Mouse (Mus musculus): ENCODE measurements at regions not wholly inside any gene's neighbourhood (a gene's known extent, or its start where the extent isn't known, plus 50 kb on each side); places are given as distances from the start of the nearest gene placed in this dataset.

DNA sequence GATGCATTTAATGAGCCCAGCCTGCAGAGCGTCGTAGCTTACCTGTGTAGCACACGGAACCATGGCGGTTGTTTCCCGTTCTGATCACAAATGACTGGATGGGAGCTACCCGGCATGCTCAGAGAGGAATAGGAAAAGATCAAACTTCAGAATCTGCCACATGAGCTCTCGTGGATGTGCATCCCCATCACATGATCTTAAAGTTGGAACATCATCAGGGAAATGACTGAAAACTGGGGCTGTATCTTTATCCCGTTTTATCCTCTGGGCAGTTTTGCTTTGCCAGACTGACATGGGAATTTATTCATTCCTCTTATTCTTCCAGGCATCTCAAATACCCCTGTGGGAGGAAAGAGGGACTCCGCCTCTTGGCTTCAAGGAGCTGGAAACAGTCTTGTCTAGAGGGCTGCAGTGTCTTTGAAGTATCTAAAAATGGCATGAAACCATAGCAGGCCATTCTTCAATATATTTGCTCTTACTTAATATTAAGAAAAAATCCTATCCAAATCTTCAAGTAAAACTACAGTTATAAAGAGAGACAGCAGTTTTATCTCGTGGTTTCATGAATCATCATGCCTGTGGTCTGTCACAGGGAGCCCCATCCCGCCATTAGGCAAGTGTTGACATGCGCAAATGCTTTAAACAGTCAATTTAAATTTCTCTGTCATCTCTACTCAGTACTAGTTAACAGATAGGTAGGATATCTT is 339.4 kb downstream of the Foxo1 start:
- DNase-seq (ENCODE audit: low spot score in 2 of 2): no peak

DNA sequence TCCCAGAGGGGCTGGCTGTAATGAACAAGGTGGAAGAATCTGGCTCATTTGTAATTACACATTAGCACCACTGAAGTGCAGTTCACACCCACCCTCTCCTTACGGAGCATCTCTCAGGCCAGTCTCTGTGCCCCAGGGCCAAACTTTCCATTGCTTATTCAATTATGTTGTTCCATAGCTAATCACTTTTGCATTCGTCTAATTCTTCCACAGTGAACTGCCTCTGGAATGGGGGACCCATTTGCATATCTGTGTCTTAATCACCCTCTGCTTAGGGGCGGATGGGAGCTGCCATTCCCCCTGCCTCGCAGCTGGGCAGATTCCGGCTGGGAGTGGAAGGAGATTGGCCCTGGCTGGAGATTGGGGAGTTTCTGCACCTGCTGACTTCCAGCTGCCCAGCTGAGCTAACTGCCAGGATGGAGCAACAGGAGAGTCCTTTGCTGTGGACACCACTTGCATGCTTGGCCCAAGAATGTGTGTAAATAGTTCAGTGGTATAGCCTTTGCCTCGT is 337.2 kb downstream of the Foxo1 start:
- DNase-seq (ENCODE audit: low spot score in 2 of 2): no peak

DNA sequence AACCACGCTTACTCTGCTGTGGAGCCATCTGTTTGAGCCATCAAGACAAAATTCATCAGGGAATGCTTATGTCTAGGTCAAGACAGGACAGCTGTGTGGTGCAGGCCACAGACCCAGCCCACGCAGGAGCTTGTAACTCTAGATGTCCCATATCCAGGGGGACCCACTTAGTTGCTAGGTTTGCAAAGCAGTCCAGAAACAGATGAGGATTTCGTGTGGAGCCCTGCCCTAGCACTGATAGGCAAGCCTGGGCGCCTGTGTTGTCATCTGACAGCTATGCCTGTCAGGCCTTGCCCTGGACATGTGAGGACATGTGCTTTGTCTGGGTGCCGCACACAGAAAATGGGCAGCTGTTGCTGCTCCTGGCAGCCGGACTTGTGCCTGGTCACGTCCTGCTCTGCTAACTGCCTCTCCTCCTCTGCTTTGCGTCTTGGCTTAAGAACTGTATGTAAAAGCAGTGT is 335.1 kb downstream of the Foxo1 start:
- no peak for DNase-seq (ENCODE audit: low spot score in 2 of 2)

DNA sequence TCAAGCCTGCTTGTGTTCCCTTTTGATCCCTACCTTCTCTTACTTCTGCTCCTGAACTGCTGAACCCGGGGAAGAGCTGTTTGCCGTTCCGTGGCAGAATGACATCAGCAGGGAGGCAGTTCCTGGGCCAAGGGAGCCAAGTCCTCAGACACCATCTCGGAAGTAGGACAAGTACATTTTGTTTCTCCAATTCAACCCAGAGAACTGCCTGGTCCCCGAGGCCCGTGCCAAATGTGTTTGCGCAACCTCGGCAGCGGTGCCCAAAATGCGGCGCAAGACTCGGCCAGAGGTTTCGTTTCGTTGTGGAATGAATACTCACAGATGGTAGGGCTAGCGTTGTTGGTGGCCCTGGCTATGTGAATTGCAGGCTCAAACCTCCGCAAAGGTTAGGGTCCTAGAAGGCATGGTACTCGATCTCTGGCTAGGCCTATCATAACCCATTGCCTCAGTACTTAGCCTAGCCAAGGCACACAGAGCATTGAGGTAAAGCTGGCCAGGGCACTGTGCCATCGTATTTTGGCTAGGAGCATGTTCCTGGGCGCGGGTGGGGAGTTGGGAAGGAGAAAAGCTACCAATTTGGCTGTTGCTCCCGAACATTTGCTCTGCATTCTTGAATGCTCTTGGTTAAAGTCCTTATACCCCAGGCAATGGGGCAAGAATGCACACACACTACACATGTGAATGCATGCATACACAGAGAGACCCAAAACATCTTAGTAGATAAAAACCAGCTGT is 333.0 kb downstream of the Foxo1 start:
- peak; percentile 77 to 84 for DNase-seq (ENCODE audit: low spot score in 2 of 2)

DNA sequence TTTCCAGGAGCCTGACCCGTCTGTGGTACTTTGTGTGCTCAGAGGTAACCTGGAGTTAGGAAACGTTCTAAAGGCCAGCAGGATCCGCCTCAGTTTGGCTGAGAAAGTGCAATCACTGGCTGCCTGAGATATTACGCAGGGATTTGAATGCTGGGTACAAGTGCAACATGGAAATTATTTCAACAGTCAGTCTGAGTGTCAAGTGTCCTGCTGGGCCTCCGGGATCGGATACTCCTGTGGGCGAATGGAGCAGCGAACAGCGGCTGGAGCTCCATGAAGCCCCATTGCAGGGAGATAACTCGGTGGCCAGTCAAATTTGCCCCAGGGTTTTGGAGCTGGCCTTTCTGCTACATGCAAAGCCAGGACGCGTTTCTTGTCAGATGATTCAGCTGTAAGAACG is 332.4 kb downstream of the Foxo1 start:
- no peak for DNase-seq (ENCODE audit: low spot score in 2 of 2)

DNA sequence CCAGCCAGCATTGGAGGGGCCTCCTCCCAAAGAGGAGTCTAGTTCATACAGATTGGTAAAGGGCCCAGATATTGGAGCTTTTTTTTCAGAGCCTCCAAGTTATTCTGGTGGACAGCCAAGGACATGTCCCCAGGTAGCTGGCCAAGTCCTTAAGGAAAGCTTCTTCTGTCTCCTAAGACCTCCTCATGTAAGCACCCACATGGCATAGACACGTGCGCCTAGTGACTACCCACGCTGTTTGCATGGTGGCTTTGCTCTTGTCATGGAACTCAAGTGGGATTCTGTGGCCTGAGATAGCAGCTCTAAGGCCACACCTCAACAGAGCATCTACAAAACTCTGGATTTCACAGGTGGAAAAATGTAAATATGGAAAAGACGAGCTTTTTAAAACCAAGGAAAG is 332.0 kb downstream of the Foxo1 start:
- no peak for DNase-seq (ENCODE audit: low spot score in 2 of 2)

DNA sequence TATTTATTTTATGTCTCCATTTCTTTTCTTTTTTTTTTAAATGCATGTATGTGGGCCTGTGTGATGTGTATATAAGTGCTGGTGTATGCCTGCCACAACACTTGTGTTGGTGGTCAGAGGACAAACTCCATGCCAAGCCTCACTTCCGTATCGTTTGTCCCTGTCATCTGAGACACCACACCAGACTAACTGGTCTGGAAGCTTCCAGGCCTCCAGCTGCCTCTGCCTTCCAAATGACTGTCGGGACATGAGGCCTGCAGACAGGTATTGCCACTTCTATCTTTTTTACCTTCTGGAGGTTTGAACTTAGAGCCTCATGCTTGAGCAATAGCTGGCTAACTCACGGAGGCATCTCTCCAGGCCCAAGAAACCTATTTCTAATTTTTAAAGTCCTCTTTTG is 318.3 kb downstream of the Foxo1 start:
- no peak for DNase-seq (ENCODE audit: low spot score in 2 of 2)

DNA sequence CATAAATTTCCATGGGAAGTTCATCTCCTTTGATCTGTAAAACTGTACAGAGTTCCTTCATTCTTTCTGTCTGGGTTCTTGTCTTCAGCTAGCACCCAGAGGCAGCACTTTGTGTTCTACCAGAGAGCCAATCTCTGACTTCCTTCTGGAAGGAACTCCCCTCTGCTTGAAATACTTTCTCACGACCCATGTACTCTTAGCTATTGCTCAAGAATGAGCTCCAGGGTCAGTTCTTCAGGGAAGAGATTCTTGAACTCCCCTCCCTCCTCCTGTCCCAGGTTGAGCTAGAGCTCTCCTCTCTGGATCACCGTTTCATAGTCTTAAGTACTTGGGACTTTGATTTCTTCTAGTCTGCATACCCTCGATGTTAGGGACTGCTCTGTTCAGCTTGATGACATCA is 311.8 kb downstream of the Foxo1 start:
- DNase-seq (ENCODE audit: low spot score in 2 of 2): no peak

DNA sequence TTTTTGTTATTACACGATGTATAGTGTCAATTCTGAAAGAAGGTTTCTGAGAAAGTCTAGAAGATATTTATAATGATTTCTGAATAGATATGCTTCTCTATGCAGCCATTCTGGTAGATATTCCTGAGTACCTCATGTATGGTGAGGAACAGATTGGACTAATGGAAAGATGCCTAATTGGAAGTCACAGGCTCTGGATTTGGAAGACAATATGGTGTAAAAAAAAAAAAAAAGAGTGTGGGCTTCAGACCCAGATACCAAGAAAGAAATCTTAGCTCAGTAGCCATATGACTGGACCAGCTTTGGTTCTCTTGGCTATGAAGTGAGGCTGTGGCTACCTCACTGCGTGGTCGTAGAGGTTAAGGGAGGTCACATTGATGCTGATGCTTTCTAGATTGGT is 311.0 kb downstream of the Foxo1 start:
- no peak for DNase-seq (ENCODE audit: low spot score in 2 of 2)

DNA sequence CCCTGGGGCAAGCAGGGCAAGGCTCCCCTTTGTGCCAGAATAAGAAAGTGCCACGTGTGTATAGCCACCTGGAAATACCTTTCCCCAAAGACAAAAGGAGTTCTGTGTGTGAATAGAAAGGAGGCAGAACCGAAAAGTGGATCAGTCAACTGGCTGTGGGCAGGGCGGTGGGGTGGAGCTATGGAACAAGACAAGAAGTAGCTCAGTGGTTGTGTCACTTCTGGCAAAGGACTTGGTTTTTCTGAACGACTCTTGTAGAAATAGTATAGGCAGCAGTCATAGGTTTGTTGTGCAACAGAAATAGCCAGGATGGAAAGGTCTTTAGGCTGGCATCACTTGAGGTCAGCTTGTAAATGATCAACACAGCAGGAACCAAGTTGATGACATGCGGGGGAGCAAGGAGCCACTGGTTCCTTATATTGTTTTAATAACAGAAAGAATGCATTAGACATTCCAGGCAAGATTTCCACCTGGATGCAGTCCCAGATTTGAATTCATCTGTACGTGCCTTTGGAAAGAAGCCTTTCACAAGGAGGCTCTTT is 308.6 kb downstream of the Foxo1 start:
- DNase-seq (ENCODE audit: low spot score in 2 of 2): no peak

DNA sequence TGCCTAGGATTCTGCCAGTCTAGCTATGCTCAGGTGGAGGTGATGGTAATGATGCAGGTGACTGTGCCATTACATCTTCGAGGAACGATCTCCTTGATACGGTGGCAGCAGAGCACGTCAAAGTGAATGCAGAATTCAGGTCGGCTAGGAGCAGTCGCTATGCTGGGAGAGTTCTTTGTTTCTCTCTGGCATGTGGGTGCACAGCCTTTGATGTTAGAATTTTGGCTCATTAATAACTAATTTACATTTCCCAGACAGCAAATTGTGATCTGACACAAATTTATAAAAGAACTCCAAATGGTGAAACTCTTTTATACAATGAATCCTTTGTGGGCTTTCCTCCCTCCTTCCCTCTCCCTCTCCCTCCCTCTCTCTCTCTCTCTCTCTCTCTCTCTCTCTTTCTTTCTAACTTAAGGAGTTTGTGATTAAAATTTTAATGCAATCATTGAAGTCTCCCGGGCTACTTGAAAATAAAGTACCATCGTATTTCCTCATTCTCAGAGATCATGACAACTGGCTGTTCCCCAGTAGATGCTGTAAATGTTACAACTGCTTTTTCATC is 307.2 kb downstream of the Foxo1 start:
- DNase-seq (ENCODE audit: low spot score in 2 of 2): peak in 1 of 2 experiments; percentile 17

DNA sequence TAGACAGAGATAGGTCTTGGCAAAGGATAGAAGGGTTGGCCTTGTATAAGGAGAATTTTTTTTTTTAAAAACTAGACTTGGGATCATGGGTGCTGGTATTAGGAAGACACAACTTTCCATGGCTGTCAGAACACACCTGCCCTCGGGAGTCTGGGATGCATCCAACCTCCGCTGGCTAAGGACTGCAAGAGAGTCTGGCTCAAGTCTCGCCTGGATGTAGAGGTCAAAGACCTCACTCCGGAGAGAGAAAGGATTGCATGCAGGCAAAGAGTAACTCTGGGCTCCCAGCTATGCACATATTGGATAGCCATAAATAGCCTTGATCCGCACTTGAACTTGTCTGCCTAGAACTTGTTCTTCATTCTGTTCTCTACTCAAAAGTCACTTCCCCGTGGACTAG is 306.2 kb downstream of the Foxo1 start:
- DNase-seq (ENCODE audit: low spot score in 2 of 2): no peak

DNA sequence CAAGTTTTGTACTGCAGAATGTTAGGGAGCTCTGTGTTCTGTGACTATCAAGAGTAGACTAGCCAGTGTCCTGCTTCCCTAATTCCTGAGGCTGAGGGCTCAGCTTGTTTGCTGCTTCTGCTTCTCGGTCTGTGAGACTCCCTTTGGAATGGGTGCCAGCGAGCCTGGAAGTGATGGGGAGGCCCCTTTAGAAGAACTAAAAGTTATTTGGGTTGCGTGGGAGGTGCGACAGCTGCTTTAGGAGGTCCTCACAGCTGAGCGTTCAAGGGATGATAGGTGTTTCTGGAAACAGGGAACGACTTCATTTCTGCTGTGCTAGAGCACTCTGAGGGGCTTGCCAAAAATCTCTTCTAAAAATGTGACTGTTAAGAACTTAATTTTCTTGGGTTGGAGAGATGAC is 305.7 kb downstream of the Foxo1 start:
- peak; percentile 33 to 47 for DNase-seq (ENCODE audit: low spot score in 2 of 2)

DNA sequence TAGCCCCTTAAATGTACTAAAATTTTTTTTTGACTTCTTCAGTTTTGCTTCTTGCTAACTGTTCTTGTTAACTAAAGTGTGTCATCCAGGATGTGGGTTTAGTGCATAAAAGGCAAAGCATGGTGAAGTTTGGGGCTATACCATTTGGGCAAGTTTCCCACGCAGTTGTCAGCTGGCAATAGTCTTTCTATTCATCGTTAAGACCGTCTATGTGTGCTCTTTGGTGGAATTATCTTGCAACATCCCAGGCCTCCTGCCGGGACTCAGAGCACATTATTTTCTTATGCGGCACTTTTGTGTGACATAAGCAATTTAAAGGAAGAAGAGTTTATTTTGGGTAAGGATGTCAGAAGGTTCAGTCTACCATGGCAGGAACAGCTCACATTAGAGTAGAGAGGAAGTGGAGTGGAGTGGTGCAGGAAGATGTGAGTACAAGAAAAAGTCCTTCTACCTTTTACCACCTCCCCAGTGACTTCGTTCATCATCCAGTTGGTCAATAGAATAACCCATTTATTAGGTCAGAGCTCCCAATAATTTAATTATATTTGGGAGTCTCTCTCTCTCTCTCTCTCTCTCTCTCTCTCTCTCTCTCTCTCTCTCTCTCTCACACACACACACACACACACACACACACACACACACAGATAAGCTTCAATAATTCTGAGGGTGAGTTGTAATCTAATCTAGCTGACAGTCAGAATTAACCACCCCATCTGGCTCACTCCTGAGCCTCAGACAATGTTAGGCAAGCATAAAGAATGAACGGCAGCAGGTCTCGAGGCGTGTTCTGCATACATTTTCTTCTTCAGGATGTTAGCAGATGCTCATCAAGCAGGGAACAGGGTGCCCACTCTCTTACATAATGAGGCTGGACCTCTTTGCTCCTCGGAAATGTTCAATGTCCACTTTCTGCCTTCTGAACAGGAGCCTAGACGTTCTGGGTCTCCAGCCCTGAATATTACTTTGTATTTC is 304.7 kb downstream of the Foxo1 start:
- DNase-seq (ENCODE audit: low spot score in 2 of 2): no peak

DNA sequence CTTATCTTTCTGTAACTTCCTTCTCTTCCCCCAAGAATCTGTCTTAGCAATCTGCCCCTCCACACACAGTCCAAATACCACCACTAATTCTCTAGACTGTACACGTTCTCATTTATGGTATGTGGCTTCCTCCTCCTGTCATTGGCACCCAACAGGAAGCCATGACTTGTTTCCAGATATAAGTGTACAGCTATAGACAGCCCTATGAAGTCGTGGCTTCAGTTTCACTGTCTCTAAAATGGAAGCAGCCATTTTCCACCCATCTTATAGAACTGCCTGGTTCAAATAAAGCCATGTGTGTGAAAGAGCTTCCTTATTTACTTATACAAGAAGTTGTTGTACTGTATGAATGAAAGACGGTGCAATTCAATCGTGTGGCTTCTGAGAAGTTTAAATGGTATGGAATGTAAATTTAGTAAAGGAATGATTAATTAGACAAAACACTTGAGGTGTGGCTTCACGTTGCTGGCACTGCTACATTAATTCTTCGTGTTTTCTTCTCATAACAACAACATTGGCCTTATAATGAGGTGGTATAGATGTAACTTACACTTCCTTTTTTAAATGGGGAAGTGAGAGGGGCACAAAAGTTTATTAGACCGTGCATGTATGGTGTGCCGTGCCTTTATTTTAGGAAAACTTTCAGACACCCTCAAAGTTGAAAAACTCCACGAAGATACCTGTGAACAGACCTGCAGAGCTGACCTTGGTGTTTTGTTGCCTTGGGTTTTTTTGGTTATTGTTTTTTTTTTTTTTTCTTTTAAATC is 299.7 kb downstream of the Foxo1 start:
- DNase-seq (ENCODE audit: low spot score in 2 of 2): no peak

DNA sequence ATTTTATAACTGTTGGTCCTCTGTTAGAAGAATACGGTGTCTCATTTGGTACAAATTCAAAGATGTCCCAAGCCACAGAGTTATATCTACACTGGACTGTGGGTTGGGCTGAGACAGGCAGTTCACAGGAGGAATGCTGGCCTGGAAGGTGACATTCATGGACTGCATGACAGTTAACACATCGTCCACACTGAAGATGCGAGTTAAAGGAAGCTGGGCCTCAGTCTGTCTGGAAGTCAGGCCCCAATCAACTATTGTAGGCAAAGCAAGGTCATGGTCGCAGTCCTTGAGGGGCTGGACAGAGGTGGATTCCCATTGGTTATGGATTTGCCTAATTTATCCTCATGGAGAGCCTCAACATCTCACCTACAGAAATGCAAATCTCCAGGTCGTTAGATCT is 295.5 kb downstream of the Foxo1 start:
- no peak for DNase-seq (ENCODE audit: low spot score in 2 of 2)

DNA sequence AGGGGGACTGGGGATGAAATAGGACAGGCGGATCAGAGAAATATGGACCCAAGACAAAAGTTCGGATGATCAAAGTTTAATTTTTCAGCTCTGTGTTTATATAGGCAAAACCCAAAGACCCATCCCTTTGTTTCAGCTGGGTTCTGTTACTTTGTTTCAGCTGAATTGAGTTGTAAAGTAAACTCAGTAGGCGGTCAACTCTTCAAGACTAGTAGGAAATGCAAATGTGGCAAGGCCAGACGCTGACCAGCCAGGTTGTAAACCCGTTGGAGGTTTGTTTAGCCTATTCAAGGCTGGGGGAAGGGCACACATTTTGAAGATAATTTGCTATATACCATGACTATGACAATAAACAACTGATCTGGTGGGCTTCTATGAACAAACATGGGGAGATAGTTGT is 294.7 kb downstream of the Foxo1 start:
- no peak for DNase-seq (ENCODE audit: low spot score in 2 of 2)

DNA sequence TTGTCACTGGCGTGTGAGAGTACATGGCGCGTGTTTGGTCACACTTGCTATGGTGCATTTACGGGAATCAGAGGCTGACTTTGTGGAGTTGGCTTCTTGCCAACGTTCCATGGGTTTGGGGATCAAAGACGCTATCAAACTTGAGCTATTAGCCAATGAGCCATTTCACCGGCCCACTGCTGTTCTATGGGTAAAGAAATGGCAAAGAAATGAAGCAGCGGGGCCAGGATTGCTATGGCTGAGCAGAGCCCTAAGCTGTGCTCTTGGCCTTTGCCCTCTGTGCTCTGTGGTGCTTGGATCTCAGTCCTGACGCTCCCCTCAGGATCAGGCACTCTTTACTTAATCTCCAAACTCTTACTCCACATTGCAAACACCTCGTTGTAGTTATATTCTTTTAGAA is 291.3 kb downstream of the Foxo1 start:
- no peak for DNase-seq (ENCODE audit: low spot score in 2 of 2)

DNA sequence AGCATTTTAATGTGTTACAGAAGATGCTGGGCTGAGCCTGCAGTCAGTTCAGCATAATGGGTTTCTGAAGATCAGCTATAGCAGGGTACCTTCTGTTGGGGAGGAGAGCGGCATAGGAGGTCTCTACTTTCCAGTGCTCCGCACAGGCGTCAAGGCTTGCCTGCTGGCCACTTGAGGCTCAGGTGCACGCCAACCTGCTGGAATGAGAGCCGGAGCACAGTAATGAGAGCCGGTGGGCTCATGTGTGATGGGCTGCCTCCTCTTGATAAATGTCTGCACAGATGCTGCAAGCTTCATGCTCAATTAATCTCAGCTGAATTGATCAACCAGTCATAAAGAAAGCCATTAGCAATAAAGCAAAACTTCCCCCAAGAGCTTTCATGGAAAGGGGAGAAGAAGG is 290.6 kb downstream of the Foxo1 start:
- no peak for DNase-seq (ENCODE audit: low spot score in 2 of 2)

DNA sequence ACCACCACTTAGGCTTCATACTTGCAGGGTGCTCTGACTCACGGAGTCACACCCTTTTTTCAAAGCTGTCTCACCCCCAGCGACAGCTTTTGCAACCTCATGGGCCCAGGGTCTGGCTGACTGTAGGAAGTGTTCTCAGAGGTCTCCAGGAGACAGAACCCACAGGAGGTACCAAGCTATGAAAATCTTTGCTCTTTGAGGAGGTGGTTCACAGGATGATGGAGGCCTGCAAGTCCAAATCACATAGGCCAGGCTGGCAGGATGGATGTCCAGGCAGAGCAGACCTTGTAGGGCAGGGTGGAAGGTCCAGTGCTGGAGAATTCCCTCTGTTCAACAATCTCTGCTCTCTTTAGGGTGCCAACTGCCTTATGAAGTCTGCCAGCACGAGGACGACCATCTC is 289.2 kb downstream of the Foxo1 start:
- no peak for DNase-seq (ENCODE audit: low spot score in 2 of 2)

All from layer of hippocampus, adult 8-10 months (tissue).